Mouse (Mus musculus): ENCODE results near the gene Slc16a14. TPM values are rescaled to one million over a fixed set of nuclear protein-coding genes. Genes with fewer than 3 reads are reported as not detected.

Gene Slc16a14
- total RNA-seq, 1 experiment: 0.85 TPM

GRCm38 (mm10) chr1:84869498-84869897, 65.4 kb downstream of the Slc16a14 start:
- Histone ChIP-seq H3K36me3 (ENCODE audit: control insufficient read depth, insufficient read depth, low read length, poor library complexity, severe bottlenecking) (no peaks in the 10 kb centered on the region), H3K4me3 (ENCODE audit: insufficient read depth in 1 of 2, low read depth in 1 of 2, low read length in 2 of 2, poor library complexity in 1 of 2, severe bottlenecking in 1 of 2) (peak overlapping the region; percentile 48 to 59), H3K9me3 (ENCODE audit: control insufficient read depth, insufficient read depth, low read depth, low read length) (no peaks in the 10 kb centered on the region), H3K27ac (ENCODE audit: insufficient read depth, low read depth, low read length, poor library complexity, severe bottlenecking) (peak overlapping the region; percentile 90), H3K4me1 (ENCODE audit: control insufficient read depth in 2 of 2, insufficient read depth in 2 of 2, low read length in 2 of 2, poor library complexity in 1 of 2) (peaks cover 16% of the 10 kb centered on the region in 2 experiments), H3K9ac (ENCODE audit: insufficient read depth, low read depth, low read length, poor library complexity, severe bottlenecking) (peak overlapping the region; percentile 73)
- TF ChIP-seq ZNF384 (IDR thresholded peaks at IDR 0.05; ENCODE audit: low read depth, low read length): no peak
- no peak for TF ChIP-seq ZC3H11A (IDR thresholded peaks at IDR 0.05; ENCODE audit: borderline replicate concordance, low read depth, low read length)
- TF ChIP-seq CHD2 (IDR thresholded peaks at IDR 0.05; ENCODE audit: low read depth, low read length): no peak
- no peak for TF ChIP-seq MAFK (IDR thresholded peaks at IDR 0.05; ENCODE audit: insufficient read depth, low read depth, low read length)
- no peak for TF ChIP-seq HCFC1 (IDR thresholded peaks at IDR 0.05; ENCODE audit: borderline replicate concordance, insufficient read depth, low read length)
- DNase-seq (ENCODE audit: low read depth, low spot score): no peak
- in situ Hi-C loops (cut with MboI; ENCODE audit: low sequenced_read_pairs in 2 of 2, unreplicated experiment in 2 of 2): no loop called here

- H3K9me3 ChIP-seq (ENCODE audit: control insufficient read depth, insufficient read depth, low read depth, low read length): no peaks in the 10 kb centered on the region
- peak overlapping the region; percentile 73; the same call in 1 of the 2 replicates for H3K9ac ChIP-seq (ENCODE audit: insufficient read depth, low read depth, low read length, poor library complexity, severe bottlenecking)
- TF ChIP-seq CHD2 (IDR thresholded peaks at IDR 0.05; ENCODE audit: low read depth, low read length) (no peak), HCFC1 (IDR thresholded peaks at IDR 0.05; ENCODE audit: borderline replicate concordance, insufficient read depth, low read length) (no peak), MAFK (IDR thresholded peaks at IDR 0.05; ENCODE audit: insufficient read depth, low read depth, low read length) (no peak), ZC3H11A (IDR thresholded peaks at IDR 0.05; ENCODE audit: borderline replicate concordance, low read depth, low read length) (no peak), ZNF384 (IDR thresholded peaks at IDR 0.05; ENCODE audit: low read depth, low read length) (no peak)
- H3K4me3 ChIP-seq (ENCODE audit: insufficient read depth in 1 of 2, low read depth in 1 of 2, low read length in 2 of 2, poor library complexity in 1 of 2, severe bottlenecking in 1 of 2): peak overlapping the region; percentile 48 to 59
- in situ Hi-C loops (cut with MboI; ENCODE audit: low sequenced_read_pairs in 2 of 2, unreplicated experiment in 2 of 2): no loop called here
- peaks cover 18 to 21% of the 10 kb centered on the region in 2 experiments for H3K4me1 ChIP-seq (ENCODE audit: control insufficient read depth in 2 of 2, insufficient read depth in 2 of 2, low read length in 2 of 2, poor library complexity in 1 of 2)
- no peaks in the 10 kb centered on the region for H3K36me3 ChIP-seq (ENCODE audit: control insufficient read depth, insufficient read depth, low read length, poor library complexity, severe bottlenecking)
- no peak for DNase-seq (ENCODE audit: low read depth, low spot score)
- peak overlapping the region; percentile 90; the same call in 1 of the 2 replicates for H3K27ac ChIP-seq (ENCODE audit: insufficient read depth, low read depth, low read length, poor library complexity, severe bottlenecking)
These were observed 66.1 kb downstream of the Slc16a14 start for GRCm38 (mm10) chr1:84868841-84869240.

- no peak for TF ChIP-seq ZC3H11A (IDR thresholded peaks at IDR 0.05; ENCODE audit: borderline replicate concordance, low read depth, low read length)
- TF ChIP-seq MAFK (IDR thresholded peaks at IDR 0.05; ENCODE audit: insufficient read depth, low read depth, low read length): no peak
- TF ChIP-seq CHD2 (IDR thresholded peaks at IDR 0.05; ENCODE audit: low read depth, low read length): no peak
- TF ChIP-seq HCFC1 (IDR thresholded peaks at IDR 0.05; ENCODE audit: borderline replicate concordance, insufficient read depth, low read length): no peak
- TF ChIP-seq ZNF384 (IDR thresholded peaks at IDR 0.05; ENCODE audit: low read depth, low read length): no peak
- H3K4me3 ChIP-seq (ENCODE audit: insufficient read depth in 1 of 2, low read depth in 1 of 2, low read length in 2 of 2, poor library complexity in 1 of 2, severe bottlenecking in 1 of 2): no peak overlapping the region
- H3K27ac ChIP-seq (ENCODE audit: insufficient read depth, low read depth, low read length, poor library complexity, severe bottlenecking): peak overlapping the region; percentile 90; the same call in 1 of the 2 replicates
- in situ Hi-C loops (cut with MboI; ENCODE audit: low sequenced_read_pairs in 2 of 2, unreplicated experiment in 2 of 2): no loop called here
- DNase-seq (ENCODE audit: low read depth, low spot score): no peak
- H3K9ac ChIP-seq (ENCODE audit: insufficient read depth, low read depth, low read length, poor library complexity, severe bottlenecking): peak overlapping the region; percentile 59; the same call in 1 of the 2 replicates
- H3K9me3 ChIP-seq (ENCODE audit: control insufficient read depth, insufficient read depth, low read depth, low read length): no peaks in the 10 kb centered on the region
- H3K36me3 ChIP-seq (ENCODE audit: control insufficient read depth, insufficient read depth, low read length, poor library complexity, severe bottlenecking): no peaks in the 10 kb centered on the region
- peaks cover 16 to 19% of the 10 kb centered on the region in 2 experiments for H3K4me1 ChIP-seq (ENCODE audit: control insufficient read depth in 2 of 2, insufficient read depth in 2 of 2, low read length in 2 of 2, poor library complexity in 1 of 2)
These were observed 66.6 kb downstream of the Slc16a14 start for GRCm38 (mm10) chr1:84868311-84868710.

DNA sequence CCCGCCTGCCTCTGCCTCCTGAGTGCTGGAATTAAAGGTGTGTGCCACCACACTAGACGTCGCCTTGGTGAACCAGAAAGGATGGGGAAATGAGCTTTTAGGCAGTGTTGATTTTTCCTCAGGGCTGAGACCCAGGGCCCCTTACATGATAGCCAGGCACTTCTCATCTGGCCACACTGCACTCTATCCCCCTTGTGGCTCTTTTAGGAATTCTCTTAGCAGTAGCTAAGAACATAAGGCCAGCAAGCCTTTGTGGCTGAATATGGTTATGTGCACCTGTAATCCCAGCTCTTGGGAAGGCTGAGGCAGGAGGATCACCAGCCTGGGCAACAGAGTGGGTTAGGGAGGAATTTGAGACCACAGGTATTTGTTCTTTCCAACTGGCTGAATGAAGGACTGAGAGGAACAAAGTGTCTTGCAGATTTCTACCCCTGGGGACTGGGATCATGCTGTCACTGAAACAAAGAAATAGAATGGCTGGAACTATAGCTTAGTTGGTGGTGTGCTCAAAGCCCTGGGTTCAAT, 68.2 kb downstream of the Slc16a14 start:
- Histone ChIP-seq H3K36me3 (ENCODE audit: control insufficient read depth, insufficient read depth, low read length, poor library complexity, severe bottlenecking) (no peaks in the 10 kb centered on the region), H3K9me3 (ENCODE audit: control insufficient read depth, insufficient read depth, low read depth, low read length) (no peaks in the 10 kb centered on the region), H3K4me3 (ENCODE audit: insufficient read depth in 1 of 2, low read depth in 1 of 2, low read length in 2 of 2, poor library complexity in 1 of 2, severe bottlenecking in 1 of 2) (no peak overlapping the region), H3K4me1 (ENCODE audit: control insufficient read depth in 2 of 2, insufficient read depth in 2 of 2, low read length in 2 of 2, poor library complexity in 1 of 2) (peaks cover 21% of the 10 kb centered on the region in 2 experiments), H3K9ac (ENCODE audit: insufficient read depth, low read depth, low read length, poor library complexity, severe bottlenecking) (peak overlapping the region; percentile 32; the same call in 1 of the 2 replicates), H3K27ac (ENCODE audit: insufficient read depth, low read depth, low read length, poor library complexity, severe bottlenecking) (peak overlapping the region; percentile 87)
- in situ Hi-C loops (cut with MboI; ENCODE audit: low sequenced_read_pairs in 2 of 2, unreplicated experiment in 2 of 2): no loop called here
- DNase-seq (ENCODE audit: low read depth, low spot score): no peak
- TF ChIP-seq ZNF384 (IDR thresholded peaks at IDR 0.05; ENCODE audit: low read depth, low read length): no peak
- TF ChIP-seq MAFK (IDR thresholded peaks at IDR 0.05; ENCODE audit: insufficient read depth, low read depth, low read length): no peak
- no peak for TF ChIP-seq CHD2 (IDR thresholded peaks at IDR 0.05; ENCODE audit: low read depth, low read length)
- TF ChIP-seq ZC3H11A (IDR thresholded peaks at IDR 0.05; ENCODE audit: borderline replicate concordance, low read depth, low read length): peak; percentile 40; the same call in 1 of the 2 replicates
- TF ChIP-seq HCFC1 (IDR thresholded peaks at IDR 0.05; ENCODE audit: borderline replicate concordance, insufficient read depth, low read length): no peak
